Mouse (Mus musculus): ENCODE measurements around the gene Sp100. TPM values are rescaled to one million over a fixed set of nuclear protein-coding genes. Genes with fewer than 3 reads are reported as not detected.

Sp100 gene
- polyA plus RNA-seq, 1 experiment, result not detected

- Histone ChIP-seq H3K9me3 (replicated peaks; ENCODE audit: control insufficient read depth, insufficient read depth, low read length, poor library complexity, severe bottlenecking) (no peaks in the 10 kb centered on the region), H3K27me3 (ENCODE audit: control insufficient read depth, insufficient read depth, low read length, poor library complexity, severe bottlenecking) (no peaks in the 10 kb centered on the region), H3K4me3 (ENCODE audit: low read depth, low read length) (no peak overlapping the region), H3K9ac (ENCODE audit: low read depth, poor library complexity, severe bottlenecking) (no peak overlapping the region), H3K27ac (ENCODE audit: insufficient read depth, low read length) (no peak overlapping the region), H3K4me1 (ENCODE audit: control insufficient read depth, insufficient read depth, low read length) (no peaks in the 10 kb centered on the region), H3K36me3 (ENCODE audit: control insufficient read depth, insufficient read depth, low read length, poor library complexity, severe bottlenecking) (no peaks in the 10 kb centered on the region)
- TF ChIP-seq POLR2A (IDR thresholded peaks at IDR 0.05; ENCODE audit: insufficient read depth, low read length) (no peak), EP300 (IDR thresholded peaks at IDR 0.05; ENCODE audit: insufficient read depth, low read depth, low read length) (no peak), CTCF (IDR thresholded peaks at IDR 0.05; ENCODE audit: low read depth, low read length) (no peak)
Measured at GRCm38 (mm10) chr1:85697721-85698493, 48.1 kb downstream of the Sp100 start.

- Histone ChIP-seq H3K9me3 (replicated peaks; ENCODE audit: control insufficient read depth, insufficient read depth, low read length, poor library complexity, severe bottlenecking) (no peaks in the 10 kb centered on the region), H3K27ac (ENCODE audit: insufficient read depth, low read length) (no peak overlapping the region), H3K27me3 (ENCODE audit: control insufficient read depth, insufficient read depth, low read length, poor library complexity, severe bottlenecking) (no peaks in the 10 kb centered on the region), H3K36me3 (ENCODE audit: control insufficient read depth, insufficient read depth, low read length, poor library complexity, severe bottlenecking) (no peaks in the 10 kb centered on the region), H3K9ac (ENCODE audit: low read depth, poor library complexity, severe bottlenecking) (no peak overlapping the region), H3K4me3 (ENCODE audit: low read depth, low read length) (no peak overlapping the region), H3K4me1 (ENCODE audit: control insufficient read depth, insufficient read depth, low read length) (no peaks in the 10 kb centered on the region)
- TF ChIP-seq EP300 (IDR thresholded peaks at IDR 0.05; ENCODE audit: insufficient read depth, low read depth, low read length) (no peak), CTCF (IDR thresholded peaks at IDR 0.05; ENCODE audit: low read depth, low read length) (no peak), POLR2A (IDR thresholded peaks at IDR 0.05; ENCODE audit: insufficient read depth, low read length) (no peak)
Measured at GRCm38 (mm10) chr1:85702531-85702930, 52.7 kb downstream of the Sp100 start.

GRCm38 (mm10) chr1:85703245-85704186 is 53.7 kb downstream of the Sp100 start:
- no peaks in the 10 kb centered on the region for H3K9me3 ChIP-seq (replicated peaks; ENCODE audit: control insufficient read depth, insufficient read depth, low read length, poor library complexity, severe bottlenecking)
- H3K27me3 ChIP-seq (ENCODE audit: control insufficient read depth, insufficient read depth, low read length, poor library complexity, severe bottlenecking), result no peaks in the 10 kb centered on the region
- peak overlapping the region; percentile 24 for H3K4me3 ChIP-seq (ENCODE audit: low read depth, low read length)
- no peaks in the 10 kb centered on the region for H3K36me3 ChIP-seq (ENCODE audit: control insufficient read depth, insufficient read depth, low read length, poor library complexity, severe bottlenecking)
- no peak overlapping the region for H3K9ac ChIP-seq (ENCODE audit: low read depth, poor library complexity, severe bottlenecking)
- TF ChIP-seq CTCF (IDR thresholded peaks at IDR 0.05; ENCODE audit: low read depth, low read length), result no peak
- no peak for TF ChIP-seq EP300 (IDR thresholded peaks at IDR 0.05; ENCODE audit: insufficient read depth, low read depth, low read length)
- TF ChIP-seq POLR2A (IDR thresholded peaks at IDR 0.05; ENCODE audit: insufficient read depth, low read length), result no peak
- H3K4me1 ChIP-seq (ENCODE audit: control insufficient read depth, insufficient read depth, low read length), result no peaks in the 10 kb centered on the region
- H3K27ac ChIP-seq (ENCODE audit: insufficient read depth, low read length), result no peak overlapping the region

- Histone ChIP-seq H3K27me3 (ENCODE audit: control insufficient read depth, insufficient read depth, low read length, poor library complexity, severe bottlenecking) (no peaks in the 10 kb centered on the region; the same call in 1 of the 2 replicates), H3K27ac (ENCODE audit: insufficient read depth, low read length) (no peak overlapping the region), H3K4me3 (ENCODE audit: low read depth, low read length) (no peak overlapping the region), H3K9ac (ENCODE audit: low read depth, poor library complexity, severe bottlenecking) (no peak overlapping the region), H3K36me3 (ENCODE audit: control insufficient read depth, insufficient read depth, low read length, poor library complexity, severe bottlenecking) (no peaks in the 10 kb centered on the region), H3K9me3 (replicated peaks; ENCODE audit: control insufficient read depth, insufficient read depth, low read length, poor library complexity, severe bottlenecking) (no peaks in the 10 kb centered on the region), H3K4me1 (ENCODE audit: control insufficient read depth, insufficient read depth, low read length) (no peaks in the 10 kb centered on the region)
- TF ChIP-seq POLR2A (IDR thresholded peaks at IDR 0.05; ENCODE audit: insufficient read depth, low read length) (no peak), CTCF (IDR thresholded peaks at IDR 0.05; ENCODE audit: low read depth, low read length) (no peak), EP300 (IDR thresholded peaks at IDR 0.05; ENCODE audit: insufficient read depth, low read depth, low read length) (no peak)
Measured at GRCm38 (mm10) chr1:85705552-85705951, 55.8 kb downstream of the Sp100 start.

- Histone ChIP-seq H3K9me3 (replicated peaks; ENCODE audit: control insufficient read depth, insufficient read depth, low read length, poor library complexity, severe bottlenecking) (no peaks in the 10 kb centered on the region), H3K36me3 (ENCODE audit: control insufficient read depth, insufficient read depth, low read length, poor library complexity, severe bottlenecking) (no peaks in the 10 kb centered on the region), H3K9ac (ENCODE audit: low read depth, poor library complexity, severe bottlenecking) (no peak overlapping the region), H3K27me3 (ENCODE audit: control insufficient read depth, insufficient read depth, low read length, poor library complexity, severe bottlenecking) (no peaks in the 10 kb centered on the region; the same call in 1 of the 2 replicates), H3K4me1 (ENCODE audit: control insufficient read depth, insufficient read depth, low read length) (no peaks in the 10 kb centered on the region), H3K27ac (ENCODE audit: insufficient read depth, low read length) (no peak overlapping the region), H3K4me3 (ENCODE audit: low read depth, low read length) (no peak overlapping the region)
- no peak for TF ChIP-seq CTCF (IDR thresholded peaks at IDR 0.05; ENCODE audit: low read depth, low read length)
- no peak for TF ChIP-seq POLR2A (IDR thresholded peaks at IDR 0.05; ENCODE audit: insufficient read depth, low read length)
- TF ChIP-seq EP300 (IDR thresholded peaks at IDR 0.05; ENCODE audit: insufficient read depth, low read depth, low read length), result no peak
Measured at GRCm38 (mm10) chr1:85706754-85707153, 57.0 kb downstream of the Sp100 start.
